Mouse (Mus musculus): ENCODE measurements around the gene Eif4g1. TPM values are rescaled to one million over a fixed set of nuclear protein-coding genes. Genes with fewer than 3 reads are reported as not detected.

The Eif4g1 gene
- polyA plus RNA-seq, 1 experiment from 2014 or later = 197 TPM

DNA sequence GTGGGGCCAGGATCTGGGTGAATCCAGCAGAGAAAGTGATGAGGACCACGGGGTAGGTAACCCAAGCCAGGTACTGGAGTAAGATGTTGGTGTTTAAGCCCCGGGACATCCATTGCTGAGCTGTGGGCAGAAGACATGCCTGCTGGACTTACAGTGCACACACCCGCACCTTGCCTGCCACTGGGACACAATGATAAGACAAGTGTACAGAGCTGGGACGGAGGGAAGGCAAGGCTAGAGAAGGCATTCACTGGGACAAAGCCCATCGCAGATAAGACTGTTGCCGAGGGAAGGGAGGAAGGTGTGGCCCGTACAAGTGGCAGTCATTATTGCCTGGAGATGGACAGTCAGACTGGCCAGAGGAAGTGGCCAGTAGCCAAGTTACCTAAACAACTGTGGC, 44.8 kb downstream of the Eif4g1 start:
- WGBS = 91% methylated on average over 7 of the region's 7 CpGs
- H3K9me3 ChIP-seq (replicated peaks) = no peaks in the 10 kb centered on the region
- ATAC-seq (ENCODE audit: low FRiP score) = no peak
- H3K27ac ChIP-seq = no peak overlapping the region
- H3K4me1 ChIP-seq = peaks cover 37% of the 10 kb centered on the region
- H3K36me3 ChIP-seq = peaks cover 38% of the 10 kb centered on the region
- no peak overlapping the region for H3K9ac ChIP-seq
- no peaks in the 10 kb centered on the region for H3K27me3 ChIP-seq
- no peak overlapping the region for H3K4me3 ChIP-seq
- no peak overlapping the region for H3K4me2 ChIP-seq (replicated peaks)

GRCm38 (mm10) chr16:20714307-20715080, 46.4 kb downstream of the Eif4g1 start:
- peak overlapping the region; percentile 83 for H3K9ac ChIP-seq
- peaks cover 46% of the 10 kb centered on the region for H3K4me1 ChIP-seq
- 27% methylated on average over 11 of the region's 11 CpGs for WGBS
- no peak for ATAC-seq (ENCODE audit: low FRiP score)
- H3K27me3 ChIP-seq = no peaks in the 10 kb centered on the region
- 0 out of 2 replicates have a peak overlapping the region, but pooled peaks have one; percentile 30 for H3K27ac ChIP-seq
- H3K36me3 ChIP-seq = peaks cover 29% of the 10 kb centered on the region
- peak overlapping the region; percentile 67 for H3K4me3 ChIP-seq
- no peaks in the 10 kb centered on the region for H3K9me3 ChIP-seq (replicated peaks)
- H3K4me2 ChIP-seq (replicated peaks) = peak overlapping the region; percentile 89

GRCm38 (mm10) chr16:20715161-20715560, 47.0 kb downstream of the Eif4g1 start:
- H3K36me3 ChIP-seq = peaks cover 28% of the 10 kb centered on the region
- no peak for ATAC-seq (ENCODE audit: low FRiP score)
- H3K9ac ChIP-seq = peak overlapping the region; percentile 83; the same call in 1 of the 2 replicates
- peak overlapping the region; percentile 89 for H3K4me2 ChIP-seq (replicated peaks)
- H3K4me1 ChIP-seq = peaks cover 46% of the 10 kb centered on the region
- 43% methylated on average over 2 of the region's 2 CpGs for WGBS
- H3K27me3 ChIP-seq = no peaks in the 10 kb centered on the region
- H3K4me3 ChIP-seq = peak overlapping the region; percentile 67
- no peaks in the 10 kb centered on the region for H3K9me3 ChIP-seq (replicated peaks)
- peak overlapping the region; percentile 93; the same call in 1 of the 2 replicates for H3K27ac ChIP-seq

DNA sequence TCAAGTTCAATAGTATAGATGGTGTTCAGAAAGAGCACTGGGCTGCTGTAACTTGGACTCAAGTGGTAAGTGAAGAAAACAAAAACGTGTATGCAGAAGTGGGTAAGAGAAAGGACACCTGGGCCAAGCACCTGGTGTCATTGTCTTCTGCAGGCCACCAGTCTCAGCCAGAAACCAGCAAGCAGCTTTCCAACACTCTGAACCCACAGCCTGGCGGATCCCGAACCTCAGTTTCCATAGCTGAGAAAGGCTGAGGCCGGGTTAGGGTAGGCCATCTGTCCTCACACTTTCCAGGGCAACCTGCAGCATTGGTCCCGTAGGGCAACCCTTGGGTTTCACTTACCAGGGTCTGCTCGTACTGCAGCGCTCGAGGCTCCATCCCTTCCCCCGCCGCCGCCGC, 47.5 kb downstream of the Eif4g1 start:
- Histone ChIP-seq H3K36me3 (peaks cover 24% of the 10 kb centered on the region), H3K27ac (peak overlapping the region; percentile 93), H3K4me1 (peaks cover 46% of the 10 kb centered on the region), H3K9me3 (replicated peaks) (no peaks in the 10 kb centered on the region), H3K4me3 (peak overlapping the region; percentile 67), H3K9ac (peak overlapping the region; percentile 83), H3K27me3 (no peaks in the 10 kb centered on the region), H3K4me2 (replicated peaks) (peak overlapping the region; percentile 89)
- under 1% methylated on average over 12 of the region's 12 CpGs for WGBS
- ATAC-seq (ENCODE audit: low FRiP score) = no peak; the same call in 1 of the 2 replicates

DNA sequence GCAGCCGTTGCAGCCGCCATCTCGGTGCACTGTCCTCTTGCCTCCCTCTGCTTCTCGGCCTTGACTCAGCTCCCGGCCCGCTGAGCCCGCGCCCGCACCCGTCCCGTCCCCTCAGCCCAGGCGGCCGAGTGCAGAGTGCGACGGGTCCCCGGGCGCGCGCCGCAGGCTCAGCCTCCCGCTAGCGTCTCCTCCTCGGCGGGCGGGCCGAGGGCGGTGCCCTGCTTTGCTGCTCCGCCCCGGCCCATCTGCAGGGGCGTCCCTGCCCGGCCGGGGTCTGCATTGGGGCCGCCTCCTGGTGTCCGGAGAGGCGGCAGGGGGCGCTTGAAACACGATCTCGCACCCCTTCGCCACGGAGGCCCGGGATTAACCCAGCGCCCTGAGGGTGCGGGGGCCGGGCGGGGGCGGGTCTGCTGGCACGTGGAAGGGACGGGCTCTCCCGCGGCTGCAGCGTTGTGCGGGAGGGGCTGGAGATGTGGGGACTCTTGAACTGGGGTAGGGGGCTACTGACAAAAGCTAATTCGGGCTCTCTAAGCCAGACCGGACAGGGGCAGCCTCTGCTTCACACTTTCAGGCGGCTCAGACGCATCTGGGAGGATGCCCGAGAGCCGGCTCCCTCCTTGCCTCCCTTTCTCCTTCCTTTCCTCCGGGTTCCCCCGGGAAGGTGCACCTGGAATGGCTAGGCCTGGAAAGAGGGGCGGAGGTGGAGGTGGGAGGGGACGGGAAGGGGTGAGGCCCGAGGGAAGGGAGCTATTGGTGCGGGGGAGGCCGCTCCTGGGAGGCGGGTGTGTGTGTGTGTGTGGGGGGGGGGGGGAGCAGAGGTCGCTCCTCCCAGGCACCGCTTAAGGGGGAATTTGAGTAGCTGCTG, 48.1 kb downstream of the Eif4g1 start:
- Histone ChIP-seq H3K9ac (peak overlapping the region; percentile 83), H3K27ac (peak overlapping the region; percentile 93), H3K4me3 (peak overlapping the region; percentile 67), H3K27me3 (no peaks in the 10 kb centered on the region), H3K4me1 (peaks cover 46% of the 10 kb centered on the region), H3K36me3 (peaks cover 17% of the 10 kb centered on the region), H3K9me3 (replicated peaks) (no peaks in the 10 kb centered on the region), H3K4me2 (replicated peaks) (peak overlapping the region; percentile 89)
- under 1% methylated on average over 58 of the region's 68 CpGs for WGBS
- peak; percentile 88 for ATAC-seq (ENCODE audit: low FRiP score)

GRCm38 (mm10) chr16:20716841-20717180, 48.7 kb downstream of the Eif4g1 start:
- H3K9ac ChIP-seq = peak overlapping the region; percentile 83
- H3K27me3 ChIP-seq = no peaks in the 10 kb centered on the region
- peak overlapping the region; percentile 89 for H3K4me2 ChIP-seq (replicated peaks)
- under 1% methylated on average over 8 of the region's 8 CpGs for WGBS
- H3K4me3 ChIP-seq = peak overlapping the region; percentile 67
- ATAC-seq (ENCODE audit: low FRiP score) = no peak; the same call in none of the 2 replicates
- H3K27ac ChIP-seq = peak overlapping the region; percentile 93
- H3K9me3 ChIP-seq (replicated peaks) = no peaks in the 10 kb centered on the region
- peaks cover 13% of the 10 kb centered on the region for H3K36me3 ChIP-seq
- peaks cover 46% of the 10 kb centered on the region for H3K4me1 ChIP-seq

- under 1% methylated on average over 58 of the region's 62 CpGs for WGBS
Observed at GRCm38 (mm10) chr16:20717181-20717977, 49.3 kb downstream of the Eif4g1 start, which contains the start of the genes Polr2h and Clcn2. Gene Polr2h, plus strand, starts transcription at chr16:20717665. Gene Clcn2, minus strand, starts transcription at chr16:20717746.

GRCm38 (mm10) chr16:20717978-20718670, 50.0 kb downstream of the Eif4g1 start:
- Histone ChIP-seq H3K4me1 (peaks cover 46% of the 10 kb centered on the region), H3K4me2 (replicated peaks) (peak overlapping the region; percentile 89), H3K36me3 (peaks cover 11% of the 10 kb centered on the region), H3K4me3 (peak overlapping the region; percentile 67), H3K27ac (peak overlapping the region; percentile 93; the same call in 1 of the 2 replicates), H3K9me3 (replicated peaks) (no peaks in the 10 kb centered on the region), H3K9ac (peak overlapping the region; percentile 83), H3K27me3 (no peaks in the 10 kb centered on the region)
- 3% methylated on average over 18 of the region's 18 CpGs for WGBS
- no peak; the same call in 1 of the 2 replicates for ATAC-seq (ENCODE audit: low FRiP score)

More at GRCm38 (mm10) chr16:20717181-20717977, 49.3 kb downstream of the Eif4g1 start, which contains the start of the genes Polr2h and Clcn2:
- Histone ChIP-seq H3K9me3 (replicated peaks) (no peaks in the 10 kb centered on the region), H3K4me2 (replicated peaks) (peak within 1 kb of the TSS; percentile 89), H3K9ac (peak within 1 kb of the TSS; percentile 83), H3K4me3 (peak within 1 kb of the TSS; percentile 67), H3K4me1 (peaks cover 46% of the 10 kb centered on the region), H3K27ac (peak within 1 kb of the TSS; percentile 93), H3K27me3 (no peaks in the 10 kb centered on the region), H3K36me3 (peaks cover 14% of the 10 kb centered on the region)
- peak; percentile 60 for ATAC-seq (ENCODE audit: low FRiP score)

GRCm38 (mm10) chr16:20721808-20722207, 53.7 kb downstream of the Eif4g1 start:
- no peak for ATAC-seq (ENCODE audit: low FRiP score)
- H3K4me1 ChIP-seq = peaks cover 17% of the 10 kb centered on the region
- peaks cover 11% of the 10 kb centered on the region for H3K36me3 ChIP-seq
- no peaks in the 10 kb centered on the region for H3K27me3 ChIP-seq
- H3K4me3 ChIP-seq = no peak overlapping the region
- H3K4me2 ChIP-seq (replicated peaks) = no peak overlapping the region
- H3K9me3 ChIP-seq (replicated peaks) = no peaks in the 10 kb centered on the region
- WGBS = 88% methylated on average over 10 of the region's 10 CpGs
- no peak overlapping the region for H3K9ac ChIP-seq
- H3K27ac ChIP-seq = no peak overlapping the region

- peaks cover 11% of the 10 kb centered on the region for H3K36me3 ChIP-seq
- no peak overlapping the region for H3K4me3 ChIP-seq
- H3K4me2 ChIP-seq (replicated peaks) = no peak overlapping the region
- WGBS = 74% methylated on average over 4 of the region's 4 CpGs
- H3K27ac ChIP-seq = no peak overlapping the region
- no peak overlapping the region for H3K9ac ChIP-seq
- no peaks in the 10 kb centered on the region for H3K9me3 ChIP-seq (replicated peaks)
- ATAC-seq (ENCODE audit: low FRiP score) = no peak
- H3K4me1 ChIP-seq = peaks cover 12% of the 10 kb centered on the region
- H3K27me3 ChIP-seq = no peaks in the 10 kb centered on the region
Observed at GRCm38 (mm10) chr16:20722736-20723135, 54.6 kb downstream of the Eif4g1 start.

GRCm38 (mm10) chr16:20723247-20723646, 55.1 kb downstream of the Eif4g1 start:
- Histone ChIP-seq H3K4me1 (peaks cover 10% of the 10 kb centered on the region), H3K9me3 (replicated peaks) (no peaks in the 10 kb centered on the region), H3K27me3 (no peaks in the 10 kb centered on the region), H3K9ac (no peak overlapping the region), H3K36me3 (peaks cover 11% of the 10 kb centered on the region), H3K4me3 (no peak overlapping the region), H3K4me2 (replicated peaks) (no peak overlapping the region), H3K27ac (no peak overlapping the region)
- WGBS = 62% methylated on average over 4 of the region's 4 CpGs
- no peak for ATAC-seq (ENCODE audit: low FRiP score)
